Mouse (Mus musculus) thymus, adult 2 months (tissue): ENCODE measurements at regions not wholly inside any gene's neighbourhood (a gene's known extent, or its start where the extent isn't known, plus 50 kb on each side); places are given as distances from the start of the nearest gene placed in this dataset.

Source experiments
- DNase-seq: peaks from one replicate; pipeline ENCODE4 v3.0.0; 2021
- H3K27ac ChIP-seq: fragments of 200-500 bp; 2 replicates; pipeline ENCODE4 v1.5.1; 2012; ENCODE audit warnings: low read length, control low read depth; ENCODE audit not compliant: control insufficient read depth, insufficient read depth
- H3K27me3 ChIP-seq: fragments of 200-500 bp; 2 replicates; pipeline ENCODE4 v1.6.1; 2012; ENCODE audit warnings: mild to moderate bottlenecking, low read length, moderate library complexity, mixed read lengths; ENCODE audit not compliant: control insufficient read depth, insufficient read depth
- H3K36me3 ChIP-seq: fragments of 200-500 bp; 2 replicates; pipeline ENCODE4 v1.6.1; 2012; ENCODE audit warnings: mild to moderate bottlenecking, low read length, moderate library complexity; ENCODE audit not compliant: control insufficient read depth, insufficient read depth
- H3K4me1 ChIP-seq: fragments of 200-500 bp; replicated peaks from 2 replicates; pipeline ENCODE4 v1.6.1; 2012; ENCODE audit warnings: low read length; ENCODE audit not compliant: control insufficient read depth, insufficient read depth
- H3K4me3 ChIP-seq: fragments of 200-500 bp; 2 replicates; pipeline ENCODE4 v1.5.1; 2012; ENCODE audit warnings: mild to moderate bottlenecking, low read length, control low read depth, moderate library complexity; ENCODE audit not compliant: control insufficient read depth, insufficient read depth
- CTCF ChIP-seq: fragments of 200-500 bp; IDR thresholded peaks from 2 replicates; pipeline ENCODE4 v1.5.1; 2012; ENCODE audit warnings: mild to moderate bottlenecking, control low read depth, low read length, moderate library complexity, borderline replicate concordance; ENCODE audit not compliant: control insufficient read depth, poor library complexity, insufficient read depth; ENCODE audit errors: extremely low read depth
- POLR2A ChIP-seq: fragments of 200-500 bp; IDR thresholded peaks from 2 replicates; pipeline ENCODE4 v1.6.1; 2012; ENCODE audit warnings: mild to moderate bottlenecking, low read length, control low read depth, moderate library complexity; ENCODE audit not compliant: control insufficient read depth, poor library complexity, insufficient read depth; ENCODE audit errors: extremely low read depth
- WGBS: fragments of 180-500 bp; shearing (Covaris S2); methylation state at CpG from one replicate; pipeline ENCODE4 v1.1.7; 2018; 5-methylcytosine and 5-hydroxymethylcytosine counted together

- Histone ChIP-seq H3K27ac (no peak overlapping the region), H3K4me3 (no peak overlapping the region), H3K36me3 (no peaks in the 10 kb centered on the region), H3K4me1 (no peaks in the 10 kb centered on the region), H3K27me3 (no peaks in the 10 kb centered on the region)
- TF ChIP-seq CTCF (no peak), POLR2A (no peak)
- 53% methylated on average over 6 of the region's 6 CpGs for WGBS
- DNase-seq: no peak
Observed at GRCm38 (mm10) chr8:26255191-26255669, 135.9 kb downstream of the Gm45692 start.

- Histone ChIP-seq H3K4me3 (no peak overlapping the region), H3K27me3 (no peaks in the 10 kb centered on the region), H3K36me3 (no peaks in the 10 kb centered on the region), H3K27ac (no peak overlapping the region), H3K4me1 (no peaks in the 10 kb centered on the region)
- WGBS: 78% methylated on average over 5 of the region's 5 CpGs
- no peak for DNase-seq
- TF ChIP-seq POLR2A (no peak), CTCF (no peak)
Observed at GRCm38 (mm10) chr8:26260294-26260693, 141.0 kb downstream of the Gm45692 start.

DNA sequence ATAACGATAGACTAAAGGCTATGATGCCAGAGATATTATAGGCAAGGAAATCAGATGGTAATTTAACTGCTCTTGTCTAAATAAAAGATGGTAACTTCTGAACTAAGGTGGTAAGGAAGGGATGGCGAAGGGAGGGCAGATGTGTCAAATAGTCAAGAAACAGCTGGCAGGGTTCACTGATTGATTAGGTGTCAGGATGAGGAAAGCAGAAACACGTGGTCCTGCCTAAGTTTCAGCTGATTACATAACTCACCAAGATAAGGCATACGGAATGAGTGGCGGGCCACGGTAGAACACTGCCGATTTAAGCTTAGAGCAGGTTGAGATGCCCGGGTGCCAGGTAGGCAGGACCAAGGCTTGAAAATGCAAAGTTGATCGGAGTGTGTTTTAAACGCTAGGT, 143.2 kb downstream of the Gm45692 start:
- Histone ChIP-seq H3K27ac (no peak overlapping the region), H3K36me3 (no peaks in the 10 kb centered on the region), H3K27me3 (no peaks in the 10 kb centered on the region), H3K4me1 (no peaks in the 10 kb centered on the region), H3K4me3 (no peak overlapping the region)
- no peak for DNase-seq
- no peak for TF ChIP-seq POLR2A
- TF ChIP-seq CTCF: no peak
- WGBS: 90% methylated on average over 10 of the region's 10 CpGs

DNA sequence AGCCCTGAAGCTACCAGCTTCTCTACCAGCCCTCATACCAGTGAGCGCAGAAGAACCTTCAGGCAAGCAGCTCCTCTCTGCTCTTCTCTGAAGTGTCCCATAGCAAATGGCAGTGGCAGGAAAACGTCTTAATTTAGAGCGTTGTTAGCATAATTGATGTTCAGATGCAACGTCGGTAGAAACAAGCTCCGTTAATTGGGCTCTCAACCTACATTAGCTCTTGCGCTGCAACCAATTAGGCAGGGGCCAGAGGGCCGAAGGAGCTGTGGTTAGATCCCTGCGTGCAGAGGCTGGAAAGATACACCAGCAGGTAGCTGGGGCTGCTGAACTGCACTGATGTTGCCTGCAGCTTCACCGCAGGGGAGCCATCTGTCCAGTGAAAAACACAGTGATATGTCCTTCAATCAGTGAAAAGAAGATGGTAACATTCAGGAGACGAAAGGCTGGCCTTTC, 145.6 kb downstream of the Gm45692 start:
- WGBS: 83% methylated on average over 11 of the region's 11 CpGs
- H3K4me1 ChIP-seq: no peaks in the 10 kb centered on the region
- H3K4me3 ChIP-seq: no peak overlapping the region
- H3K27me3 ChIP-seq: no peaks in the 10 kb centered on the region
- no peak for DNase-seq
- no peaks in the 10 kb centered on the region for H3K36me3 ChIP-seq
- no peak overlapping the region for H3K27ac ChIP-seq
- TF ChIP-seq CTCF: no peak

- 94% methylated on average over 8 of the region's 8 CpGs for WGBS
- H3K27ac ChIP-seq: no peak overlapping the region
- no peaks in the 10 kb centered on the region for H3K4me1 ChIP-seq
- no peak for DNase-seq
- TF ChIP-seq POLR2A (no peak), CTCF (no peak)
- H3K27me3 ChIP-seq: no peaks in the 10 kb centered on the region
- H3K36me3 ChIP-seq: no peaks in the 10 kb centered on the region
- no peak overlapping the region for H3K4me3 ChIP-seq
Observed at GRCm38 (mm10) chr8:26265366-26265765, 146.0 kb downstream of the Gm45692 start.

DNA sequence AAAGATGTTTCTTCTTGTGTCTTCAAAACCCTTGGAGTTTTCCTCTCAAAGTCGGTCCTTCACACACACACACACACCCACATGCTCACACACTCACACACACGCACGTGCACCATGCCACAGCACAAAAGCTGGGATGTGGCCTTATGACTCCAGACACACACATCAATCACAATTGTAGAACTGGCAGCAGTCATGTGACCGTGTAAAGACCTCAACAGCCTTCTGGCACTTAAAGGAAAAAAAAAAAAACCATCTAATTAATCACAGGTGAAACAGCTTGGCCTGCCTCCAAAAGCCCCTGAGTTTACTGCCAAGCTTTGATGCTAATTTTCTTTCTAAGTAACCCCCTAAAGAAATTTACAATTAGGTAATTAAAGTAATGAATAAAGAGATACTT, 147.1 kb downstream of the Gm45692 start:
- H3K4me1 ChIP-seq: no peaks in the 10 kb centered on the region
- DNase-seq: no peak
- H3K4me3 ChIP-seq: no peak overlapping the region
- H3K27ac ChIP-seq: no peak overlapping the region
- H3K36me3 ChIP-seq: no peaks in the 10 kb centered on the region
- H3K27me3 ChIP-seq: no peaks in the 10 kb centered on the region
- WGBS: 54% methylated on average over 4 of the region's 4 CpGs
- no peak for TF ChIP-seq CTCF

DNA sequence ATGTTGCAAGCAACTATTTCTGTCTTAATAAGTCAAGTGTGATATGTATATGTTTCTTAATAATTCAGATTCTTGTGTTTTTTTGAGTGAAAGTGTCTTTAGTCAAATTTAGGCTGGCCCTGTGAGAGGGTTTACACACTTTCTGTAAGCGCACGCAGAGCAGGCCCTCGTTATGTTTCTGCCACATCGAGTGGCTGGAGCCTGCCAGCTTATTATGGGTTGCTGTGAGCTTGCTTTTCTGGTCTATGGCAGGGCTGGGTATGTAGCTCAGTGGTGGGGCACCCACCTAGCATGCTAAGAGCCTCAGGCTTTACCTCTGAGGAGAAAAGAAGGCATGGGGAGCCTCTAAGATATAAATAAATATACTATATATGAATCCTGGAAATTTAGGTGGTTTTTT, 148.2 kb downstream of the Gm45692 start:
- Histone ChIP-seq H3K27me3 (no peaks in the 10 kb centered on the region), H3K4me3 (no peak overlapping the region), H3K36me3 (no peaks in the 10 kb centered on the region), H3K4me1 (no peaks in the 10 kb centered on the region), H3K27ac (no peak overlapping the region)
- TF ChIP-seq CTCF (no peak), POLR2A (no peak)
- 88% methylated on average over 4 of the region's 4 CpGs for WGBS
- no peak for DNase-seq
